Mouse (Mus musculus): ENCODE measurements around the gene Cckbr.

- TF ChIP-seq EP300 (IDR thresholded peaks at IDR 0.05; ENCODE audit: low read depth in 1 of 2, low read length in 2 of 2), result no peak
- TF ChIP-seq ETS1 (IDR thresholded peaks at IDR 0.05; ENCODE audit: low read depth, low read length), result no peak
- TF ChIP-seq POLR2A (IDR thresholded peaks at IDR 0.05; ENCODE audit: control insufficient read depth in 1 of 2, insufficient read depth in 1 of 2, low read depth in 1 of 2, low read length in 2 of 2, poor library complexity in 1 of 2), result no peak
- TF ChIP-seq MAFK (IDR thresholded peaks at IDR 0.05; ENCODE audit: borderline replicate concordance, low read depth, low read length), result no peak
Observed at GRCm38 (mm10) chr7:105515178-105515577, 89.6 kb downstream of the Cckbr start.
